Mouse (Mus musculus) E14TG2a.4 (cell line): ENCODE measurements around the gene Cth.

Experiments used
- CTCF ChIP-seq: conservative IDR thresholded peaks from 2 replicates; pipeline ENCODE4 v1.5.1; 2014; ENCODE audit warnings: low read length
- NANOG ChIP-seq: IDR thresholded peaks from 2 replicates; pipeline ENCODE4 v1.6.1; 2014; ENCODE audit warnings: borderline replicate concordance, low read length, mixed read lengths
- POU5F1 ChIP-seq: IDR thresholded peaks from 2 replicates; pipeline ENCODE4 v1.6.1; 2014; ENCODE audit warnings: low read length, borderline replicate concordance

- TF ChIP-seq CTCF (no peak), NANOG (no peak), POU5F1 (no peak)
These were observed 77.3 kb downstream of the Cth start for GRCm38 (mm10) chr3:157847338-157848284.
